Comparison of ENCODE assay signal across 9 mouse cellular contexts in genomic region chr1:86415612-86416184, GRCm38 (mm10). TPM values are rescaled to one million over a fixed set of nuclear protein-coding genes. Genes with fewer than 3 reads are reported as not detected.
DNase-seq lines count a peak whose midpoint lies in the region; TF ChIP-seq lines count a peak whose summit lies in the region.
"Had no signal": no experiment of that assay in that cellular context is flagged by ENCODE, and none has a peak within 500 bp of the region (broad histone marks: within the 10 kb centered on the region; RNA-seq: fewer than 3 reads in every experiment).

No protein-coding gene starts in this region.

- WGBS in heart, adult 2 months, result 60% methylated on average over 7 of the region's 7 CpGs

- H3K4me1 ChIP-seq in heart, adult 2 months (ENCODE audit: control insufficient read depth, insufficient read depth, low read length), result no peaks in the 10 kb centered on the region; the same call in 1 of the 2 replicates

- no peaks in the 10 kb centered on the region for H3K27me3 ChIP-seq in heart, adult 2 months (ENCODE audit: control insufficient read depth, insufficient read depth, low read length)

- no peaks in the 10 kb centered on the region for H3K79me2 ChIP-seq in heart, adult 2 months (replicated peaks; ENCODE audit: control insufficient read depth, insufficient read depth, low read length)

- TF ChIP-seq CTCF in heart, adult 2 months (IDR thresholded peaks at IDR 0.05), result peak; percentile 64

- no peak overlapping the region for H3K9ac ChIP-seq in heart, adult 2 months (ENCODE audit: low read depth, low read length)

- H3K27ac ChIP-seq in heart, adult 2 months, result no peak overlapping the region

- intact Hi-C loops in heart, adult 2 months (cut with DNase I), result loop anchor here (1.0 kb wide), 1 partner anchor 15 kb away; no protein-coding TSS in a partner anchor
- intact Hi-C loops in heart, postnatal 25 days (cut with DNase I), result loop anchor here (1.0 kb wide), 1 partner anchor 15 kb away; no protein-coding TSS in a partner anchor
- intact Hi-C loops in left cerebral cortex, postnatal 4 days (cut with DNase I), result no loop called here

- no peak overlapping the region for H3K4me3 ChIP-seq in heart, adult 2 months

- TF ChIP-seq POLR2A in heart, adult 2 months (IDR thresholded peaks at IDR 0.05; ENCODE audit: insufficient read depth, low read depth, low read length), result no peak

- TF ChIP-seq EP300 in heart, adult 2 months (IDR thresholded peaks at IDR 0.05; ENCODE audit: insufficient read depth, low read depth, low read length), result no peak

- no peaks in the 10 kb centered on the region for H3K36me3 ChIP-seq in heart, adult 2 months (ENCODE audit: control insufficient read depth, insufficient read depth, low read length)

- DNase-seq in heart, adult 2 months, result peak in 1 of 2 experiments; percentile 65
- DNase-seq in heart, postnatal 25 days (ENCODE audit: low spot score), result no peak
- DNase-seq in 416B (ENCODE audit: low read depth) (peak; percentile 77), liver (peak; percentile 46)
- DNase-seq in T-cell, adult 2 months (ENCODE audit: low spot score), result peak; percentile 77
- DNase-seq in spleen, postnatal 4 days (ENCODE audit: low spot score in 2 of 2), result peak; percentile 54 to 88
- no peak for DNase-seq in left cerebral cortex, postnatal 4 days
- no peak for DNase-seq in cerebellum, adult 11 months

RNA-seq across cellular contexts. Expression of gene Nmur1, which starts 10.3 kb away (rescaled TPM):
- total RNA-seq in heart, adult 2 months (2021), result not detected
- polyA plus RNA-seq in heart, adult 2 months (2012; rRNA removed), result not detected in 2 replicates
- total RNA-seq in heart, postnatal 25 days (2021), result not detected
- under 1 TPM; 0.48 to 0.62 TPM for total RNA-seq in left cerebral cortex, postnatal 4 days (2021)

RNA-seq across cellular contexts. Expression of gene Tex44, which starts 10.4 kb away (rescaled TPM):
- total RNA-seq in heart, adult 2 months (2021), result not detected
- 0.12 and 0.18 TPM in 2 replicates for polyA plus RNA-seq in heart, adult 2 months (2012; rRNA removed)
- not detected for total RNA-seq in heart, postnatal 25 days (2021)
- total RNA-seq in left cerebral cortex, postnatal 4 days (2021), result not detected
- polyA plus RNA-seq: large intestine, adult 2 months had no signal

RNA-seq across cellular contexts. Expression of gene Ncl, which starts 56.5 kb away (rescaled TPM):
- total RNA-seq in heart, adult 2 months (2021), result 100 to 1,000 TPM in 1 of 2 experiments, 10 to 100 TPM in 1; 95.9 to 120 TPM
- 7.2 and 10.3 TPM in 2 replicates for polyA plus RNA-seq in heart, adult 2 months (2012; rRNA removed)
- total RNA-seq in heart, postnatal 25 days (2021), result 100 to 1,000 TPM; 102 to 113 TPM
- total RNA-seq in left cerebral cortex, postnatal 4 days (2021), result 100 to 1,000 TPM; 232 to 249 TPM

Comparison
In these comparisons a context has a peak if more than half of its experiments do, and no peak if none do; other contexts are left out.
1. DNase-seq: peak in 416B (single experiment), T-cell, adult 2 months (single experiment), liver (single experiment) and spleen, postnatal 4 days (2 of 2); none in heart, postnatal 25 days (single experiment), left cerebral cortex, postnatal 4 days (single experiment) and cerebellum, adult 11 months (single experiment).